Mouse (Mus musculus): ENCODE data around the gene Chn1.

GRCm38 (mm10) chr2:73573556-73573955, 201.6 kb downstream of the Chn1 start:
- TF ChIP-seq CTCF (IDR thresholded peaks at IDR 0.05; ENCODE audit: low read depth) (no peak), EP300 (IDR thresholded peaks at IDR 0.05; ENCODE audit: low read depth) (no peak)
